Mouse (Mus musculus): ENCODE measurements around the gene Gm14444. TPM values are rescaled to one million over a fixed set of nuclear protein-coding genes. Genes with fewer than 3 reads are reported as not detected.
"Not testable (repeated sequence)": the region's sequence is repeated elsewhere in the genome, so short reads cannot be mapped to it uniquely, and the experiment has no call there.

The Gm14444 gene
- 0.15 and 0.33 TPM in 2 replicates for polyA plus RNA-seq (2015; fragmentation: Nextera tagmentation; extraction: Ambion mirVana)

DNA sequence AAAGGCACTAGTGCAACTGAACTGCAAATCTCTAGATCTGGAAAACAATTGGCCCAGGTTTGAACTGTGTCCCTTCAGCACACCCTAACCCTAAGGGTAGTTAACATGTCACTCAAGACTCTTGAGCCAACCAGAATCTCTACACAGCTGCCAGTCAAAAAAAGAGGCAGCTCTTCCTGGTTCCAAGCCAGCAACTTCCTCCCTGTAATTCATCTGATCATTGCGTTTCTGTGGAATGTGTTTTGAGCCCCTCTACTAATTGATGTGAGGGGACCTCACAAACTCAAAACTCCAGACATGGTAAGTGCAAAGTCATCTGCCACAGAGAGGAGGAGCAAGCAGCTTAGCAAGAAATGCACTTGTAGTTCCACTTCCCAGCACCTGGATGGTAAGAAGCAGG lies at the start of gene Gm14444:
Gene Gm14444, plus strand, starts transcription at position 220 of the 400 bp plus-strand sequence.
- not testable (repeated sequence) for H3K9me3 ChIP-seq; H3K27ac ChIP-seq; H3K4me3 ChIP-seq; ATAC-seq (ENCODE audit: low FRiP score, low read depth); H3K36me3 ChIP-seq; H3K4me1 ChIP-seq; H3K27me3 ChIP-seq; H3K4me2 ChIP-seq (replicated peaks); H3K9ac ChIP-seq
- 61% methylated on average over 1 of the region's 1 CpGs for WGBS

DNA sequence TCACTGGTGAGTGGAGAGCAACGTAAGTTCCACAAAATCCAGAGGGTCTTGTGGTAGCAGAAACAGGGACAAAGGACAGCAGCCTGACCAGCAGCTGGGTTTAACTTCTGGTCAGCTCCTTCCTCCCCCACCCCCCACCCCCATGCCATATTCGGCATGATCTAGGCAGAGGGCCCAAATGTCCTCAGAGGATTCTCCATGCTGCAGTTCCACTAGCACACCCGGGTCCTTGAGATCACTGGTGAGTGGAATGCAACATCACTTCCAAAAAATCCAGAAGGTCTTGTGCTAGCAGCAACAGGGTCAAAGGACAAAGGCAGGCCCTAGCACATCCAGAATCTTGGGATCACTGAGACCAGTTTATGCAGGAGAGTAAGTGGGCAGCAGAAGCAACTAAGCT lies 44.6 kb upstream of the Gm14444 start:
- H3K9me3 ChIP-seq; H3K4me1 ChIP-seq; H3K9ac ChIP-seq; H3K27ac ChIP-seq; H3K36me3 ChIP-seq; H3K27me3 ChIP-seq; H3K4me3 ChIP-seq; H3K4me2 ChIP-seq (replicated peaks); ATAC-seq (ENCODE audit: low FRiP score, low read depth): not testable (repeated sequence)
- WGBS, result 81% methylated on average over 3 of the region's 3 CpGs

DNA sequence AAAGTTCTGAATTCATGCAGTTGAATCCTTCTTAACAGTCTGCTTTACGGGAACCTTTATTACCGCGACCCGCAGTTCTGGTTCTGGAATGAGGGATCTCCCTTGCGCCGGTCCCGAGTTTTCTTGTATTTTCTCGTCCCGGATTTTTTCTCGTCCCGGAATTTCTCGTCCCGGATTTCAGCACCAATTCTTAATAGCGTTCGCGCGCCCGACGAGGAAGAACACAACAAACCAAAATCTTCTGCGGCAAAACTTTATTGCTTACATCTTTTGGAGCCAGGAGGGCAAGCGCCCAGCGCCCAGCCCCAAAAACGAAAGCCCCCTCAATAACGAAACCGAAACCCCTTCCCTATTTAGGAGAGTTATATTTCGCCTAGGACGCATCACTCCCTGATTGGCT lies 34.2 kb downstream of the Gm14444 start:
- H3K9me3 ChIP-seq; H3K4me1 ChIP-seq; H3K4me2 ChIP-seq (replicated peaks); H3K9ac ChIP-seq; H3K36me3 ChIP-seq; H3K4me3 ChIP-seq; ATAC-seq (ENCODE audit: low FRiP score, low read depth); H3K27me3 ChIP-seq; H3K27ac ChIP-seq: not testable (repeated sequence)
- WGBS, result 96% methylated on average over 27 of the region's 27 CpGs

DNA sequence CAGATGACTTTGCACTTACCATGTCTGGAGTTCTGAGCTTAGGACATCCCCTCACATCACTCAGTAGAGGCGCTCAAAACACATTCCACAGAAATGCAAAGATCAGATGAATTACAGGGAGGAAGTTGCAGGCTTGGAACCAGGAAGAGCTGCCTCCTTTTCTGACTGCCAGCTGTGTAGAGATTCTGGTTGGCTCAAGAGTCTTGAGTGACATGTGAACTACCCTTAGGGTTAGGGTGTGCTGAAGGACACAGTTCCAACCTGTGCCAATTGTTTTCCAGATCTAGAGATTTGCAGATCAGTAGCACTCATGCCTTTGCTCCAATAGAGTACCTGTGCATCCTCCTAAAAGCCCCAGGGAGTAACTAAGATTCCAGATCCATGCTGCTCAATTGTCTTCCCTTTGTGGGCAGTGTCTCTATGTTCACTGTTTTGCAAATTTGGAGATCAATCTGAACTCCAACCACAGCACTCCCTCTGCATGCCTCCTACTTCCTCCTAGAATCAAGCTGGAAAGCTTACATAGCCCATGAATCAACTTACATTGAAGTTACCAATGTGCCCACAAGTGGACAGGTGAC lies 57.7 kb downstream of the Gm14444 start, which contains the start of gene Gm14393:
Gene Gm14393, minus strand, starts transcription at position 101 of the 581 bp plus-strand sequence.
- H3K9me3 ChIP-seq; H3K36me3 ChIP-seq; H3K9ac ChIP-seq; H3K4me3 ChIP-seq; H3K27me3 ChIP-seq; H3K27ac ChIP-seq; ATAC-seq (ENCODE audit: low FRiP score, low read depth); H3K4me2 ChIP-seq (replicated peaks); H3K4me1 ChIP-seq: not testable (repeated sequence)
- WGBS, result 75% methylated on average over 1 of the region's 1 CpGs

Other genes with a start within 250 kb of the Gm14444 start
- 28.7 and 29.0 TPM in 2 replicates for gene Edn3, start 249.6 kb upstream of the Gm14444 start, polyA plus RNA-seq (2015; fragmentation: Nextera tagmentation; extraction: Ambion mirVana)
- gene Gm14393, start 57.5 kb downstream of the Gm14444 start, polyA plus RNA-seq (2015; fragmentation: Nextera tagmentation; extraction: Ambion mirVana), result 0.46 and 1.0 TPM in 2 replicates
- gene Gm14399, start 131.8 kb downstream of the Gm14444 start, polyA plus RNA-seq (2015; fragmentation: Nextera tagmentation; extraction: Ambion mirVana), result 4.0 and 4.1 TPM in 2 replicates
- gene Gm14443, start 165.6 kb downstream of the Gm14444 start, polyA plus RNA-seq (2015; fragmentation: Nextera tagmentation; extraction: Ambion mirVana), result 1.3 and 1.5 TPM in 2 replicates
- gene Gm14391, start 196.7 kb downstream of the Gm14444 start, polyA plus RNA-seq (2015; fragmentation: Nextera tagmentation; extraction: Ambion mirVana), result 8.1 and 13.2 TPM in 2 replicates